Mouse (Mus musculus): ENCODE data around the gene Hnrnpul1.
"Not testable (repeated sequence)": the region's sequence is repeated elsewhere in the genome, so short reads cannot be mapped to it uniquely, and the experiment has no call there.

Gene Hnrnpul1

GRCm38 (mm10) chr7:25754738-25755467 lies at the start of gene Hnrnpul1:
Hnrnpul1 (minus strand) TSS chr7:25754757.
- DNase-seq (ENCODE audit: low spot score in 2 of 2), result peak; percentile 100

DNA sequence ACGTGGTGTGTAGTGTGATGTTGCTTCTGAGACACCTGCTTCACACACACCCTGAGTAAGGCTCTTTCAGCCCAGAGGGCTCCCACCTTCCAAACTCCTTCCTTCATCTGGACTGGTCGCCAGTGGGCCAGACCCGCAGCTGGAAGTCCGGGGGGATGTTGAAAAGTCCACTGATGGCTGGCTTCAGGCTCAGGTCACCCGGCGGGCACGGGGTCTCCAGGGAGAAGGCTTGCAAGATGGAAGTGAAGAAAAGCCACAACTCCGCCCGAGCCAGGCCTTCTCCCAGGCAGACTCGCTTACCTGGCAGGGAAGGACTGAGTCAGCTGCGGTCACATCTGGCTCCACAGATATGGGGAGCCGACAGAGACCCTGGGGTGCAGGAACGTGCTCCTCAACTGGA lies 48.9 kb upstream of the Hnrnpul1 start:
- no peak for DNase-seq (ENCODE audit: low spot score in 2 of 2)

- no peak for DNase-seq (ENCODE audit: low spot score in 2 of 2)
Measured at GRCm38 (mm10) chr7:25802241-25803125, 47.9 kb upstream of the Hnrnpul1 start.

GRCm38 (mm10) chr7:25801031-25801430 lies 46.5 kb upstream of the Hnrnpul1 start:
- no peak for DNase-seq (ENCODE audit: low spot score in 2 of 2)

GRCm38 (mm10) chr7:25799369-25799768 lies 44.8 kb upstream of the Hnrnpul1 start:
- DNase-seq (ENCODE audit: low spot score in 2 of 2), result no peak

GRCm38 (mm10) chr7:25798540-25798939 lies 44.0 kb upstream of the Hnrnpul1 start:
- DNase-seq (ENCODE audit: low spot score in 2 of 2), result no peak

DNA sequence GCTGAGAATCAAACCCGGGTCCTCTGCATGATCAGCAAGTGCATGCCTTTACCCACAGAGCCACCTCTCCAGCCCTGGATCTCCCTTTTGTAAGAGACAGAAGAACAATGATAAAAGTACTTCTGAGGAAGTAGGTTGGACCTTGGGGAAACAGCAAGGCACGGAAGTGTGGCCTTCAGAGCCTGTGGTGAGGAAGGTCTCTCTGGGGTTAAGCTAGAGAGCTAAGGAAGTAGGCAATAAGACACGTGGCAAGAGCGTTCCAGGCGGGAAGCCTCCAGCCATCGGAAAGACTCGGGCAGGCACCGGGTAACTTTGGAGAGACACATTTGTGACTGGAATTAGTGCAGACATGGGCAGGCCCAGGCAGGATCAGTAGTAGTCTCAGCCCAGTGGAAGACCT lies 40.2 kb upstream of the Hnrnpul1 start:
- DNase-seq (ENCODE audit: low spot score in 2 of 2), result no peak

DNA sequence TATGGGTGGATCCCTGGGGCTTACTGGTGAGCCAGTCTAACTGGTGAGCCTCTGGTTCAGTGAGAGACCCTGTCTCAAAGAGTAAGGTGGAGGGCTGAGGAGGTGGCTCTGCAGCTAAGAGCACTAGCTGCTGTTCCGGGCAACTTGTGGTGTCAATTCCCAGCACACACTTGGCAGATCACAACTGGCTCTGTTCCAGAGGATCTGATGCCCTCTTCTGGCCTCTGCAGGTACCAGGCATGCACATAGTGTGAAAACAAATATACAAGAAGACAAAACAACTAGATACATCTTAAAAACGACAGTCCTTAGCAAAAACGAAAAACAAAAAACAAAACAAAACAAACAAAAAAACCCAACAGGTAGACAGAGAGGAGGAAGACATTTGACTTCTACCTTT lies 39.1 kb upstream of the Hnrnpul1 start:
- no peak for DNase-seq (ENCODE audit: low spot score in 2 of 2)

- DNase-seq (ENCODE audit: low spot score in 2 of 2), result not testable (repeated sequence)
Measured at GRCm38 (mm10) chr7:25792966-25793365, 38.4 kb upstream of the Hnrnpul1 start.

DNA sequence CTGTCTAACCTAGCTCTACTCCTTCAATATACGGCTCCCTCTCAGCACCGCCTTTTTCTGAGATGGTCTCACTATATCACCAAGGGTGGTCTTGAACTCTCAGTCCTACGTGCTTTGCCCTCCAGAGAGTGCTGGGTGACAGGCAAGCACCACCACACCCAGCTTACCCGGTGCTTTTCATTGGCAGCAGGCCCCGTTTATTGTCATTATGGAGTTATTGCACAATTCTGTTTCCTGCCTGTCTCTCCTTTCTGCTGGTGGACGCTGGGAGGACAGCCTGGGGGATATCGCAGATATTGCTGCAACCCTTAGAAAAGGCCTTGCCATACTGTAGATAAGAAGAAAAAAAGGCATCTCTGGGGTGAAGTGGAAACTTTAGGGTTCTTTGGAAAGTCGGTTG lies 36.1 kb upstream of the Hnrnpul1 start:
- DNase-seq (ENCODE audit: low spot score in 2 of 2), result no peak

DNA sequence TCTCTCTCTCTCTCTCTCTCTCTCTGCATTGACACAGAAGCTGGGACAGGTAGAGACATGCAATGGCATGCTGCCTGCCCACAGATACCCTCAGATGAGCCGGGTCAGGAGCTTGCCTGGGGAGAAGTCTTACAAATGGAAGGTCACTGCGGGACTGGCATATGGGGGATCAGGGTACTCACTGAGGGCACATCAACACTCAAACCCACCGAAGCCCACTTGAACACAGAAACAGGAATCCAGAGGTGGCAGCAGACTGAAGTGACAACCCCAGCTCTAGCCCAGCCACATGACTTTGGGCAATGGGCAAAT lies 34.5 kb upstream of the Hnrnpul1 start:
- no peak for DNase-seq (ENCODE audit: low spot score in 2 of 2)

DNA sequence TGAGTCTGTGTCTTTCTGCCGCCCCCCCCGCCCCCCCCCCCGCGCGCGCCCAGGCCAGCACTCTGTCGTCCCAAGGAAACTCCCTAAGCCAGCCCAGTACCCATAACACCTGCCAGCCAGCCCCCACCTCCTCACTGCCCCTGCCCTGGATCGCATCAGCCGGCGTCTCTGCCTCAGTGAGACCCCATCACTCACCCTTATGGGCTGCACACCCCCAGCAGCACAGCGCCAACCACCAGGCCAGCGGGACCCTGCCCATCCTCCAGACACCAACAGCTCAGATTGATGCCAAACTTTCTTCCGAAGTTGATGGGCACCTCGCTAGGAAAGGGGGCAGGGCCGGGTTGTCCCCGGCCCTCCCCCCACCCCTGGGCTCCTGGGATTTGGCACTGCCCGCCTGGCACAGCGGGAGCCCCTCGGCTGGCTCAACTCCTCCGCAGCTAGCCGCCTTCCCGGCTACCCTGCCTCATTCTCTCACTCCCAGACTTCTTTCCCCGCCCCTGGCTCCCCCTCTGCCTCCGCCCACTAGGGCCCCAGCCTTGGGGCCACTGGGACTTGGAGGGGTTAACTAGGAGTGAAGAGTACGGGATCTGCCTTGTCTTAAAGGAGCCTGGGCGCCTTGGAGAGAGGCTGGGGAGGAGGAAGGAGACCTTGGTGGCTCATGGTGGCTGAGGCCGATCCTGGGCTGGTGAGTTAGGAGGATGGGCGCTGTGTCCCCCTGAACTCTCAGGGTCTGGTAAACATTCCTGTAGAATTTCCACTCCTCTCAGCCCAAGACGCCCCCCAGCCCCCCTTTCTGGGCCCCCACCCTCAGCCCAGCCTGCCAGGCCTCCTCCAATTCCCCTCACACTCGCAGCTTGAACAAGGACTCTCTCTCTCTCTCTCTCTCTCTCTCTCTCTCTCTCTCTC lies 33.9 kb upstream of the Hnrnpul1 start, which contains the start of gene Axl:
Axl (minus strand) TSS at position 486 of the 909 bp plus-strand sequence.
- peak in 1 of 2 experiments; percentile 26 for DNase-seq (ENCODE audit: low spot score in 2 of 2)

DNA sequence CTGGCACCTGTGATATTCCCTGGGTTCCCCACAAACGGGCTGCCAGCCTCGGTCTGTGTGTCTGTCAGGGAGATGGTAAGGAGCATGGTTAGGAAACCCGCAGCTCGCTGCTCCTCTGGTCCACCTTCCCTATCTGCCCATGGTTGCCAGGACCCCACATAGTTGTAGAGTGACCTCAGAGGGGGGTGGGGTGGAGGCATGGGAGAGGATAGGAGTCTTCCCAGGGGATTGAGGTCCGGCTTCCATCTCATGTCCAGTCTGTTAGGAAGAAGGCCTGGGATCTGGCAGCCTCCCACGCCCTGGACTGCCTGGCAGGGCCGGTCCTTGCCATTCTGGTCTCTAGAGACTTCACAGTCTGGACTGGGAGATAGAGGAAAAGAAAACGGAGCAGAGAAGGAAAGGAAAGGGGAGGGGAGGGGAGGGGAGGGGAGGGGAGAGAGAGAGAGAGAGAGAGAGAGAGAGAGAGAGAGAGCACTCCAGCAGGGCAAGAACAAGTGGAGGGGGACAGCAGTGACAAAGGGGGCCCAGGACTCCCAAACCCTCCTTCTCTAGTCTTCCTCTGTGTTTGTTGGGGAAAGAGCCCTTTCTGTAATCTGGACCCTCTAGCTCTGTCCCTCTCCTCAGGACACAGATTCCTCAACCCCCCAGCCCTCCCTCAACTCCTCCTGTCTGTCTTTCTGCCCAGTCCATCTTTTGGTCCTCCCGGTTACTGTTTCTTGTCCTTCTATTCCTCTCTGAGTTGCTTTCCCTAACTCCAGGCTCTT lies 33.1 kb upstream of the Hnrnpul1 start:
- no peak for DNase-seq (ENCODE audit: low spot score in 2 of 2)

- DNase-seq (ENCODE audit: low spot score in 2 of 2), result no peak
Measured at GRCm38 (mm10) chr7:25786974-25787373, 32.4 kb upstream of the Hnrnpul1 start.

GRCm38 (mm10) chr7:25785752-25786151 lies 31.2 kb upstream of the Hnrnpul1 start:
- no peak for DNase-seq (ENCODE audit: low spot score in 2 of 2)

- DNase-seq (ENCODE audit: low spot score in 2 of 2), result no peak
Measured at GRCm38 (mm10) chr7:25784808-25785207, 30.3 kb upstream of the Hnrnpul1 start.

DNA sequence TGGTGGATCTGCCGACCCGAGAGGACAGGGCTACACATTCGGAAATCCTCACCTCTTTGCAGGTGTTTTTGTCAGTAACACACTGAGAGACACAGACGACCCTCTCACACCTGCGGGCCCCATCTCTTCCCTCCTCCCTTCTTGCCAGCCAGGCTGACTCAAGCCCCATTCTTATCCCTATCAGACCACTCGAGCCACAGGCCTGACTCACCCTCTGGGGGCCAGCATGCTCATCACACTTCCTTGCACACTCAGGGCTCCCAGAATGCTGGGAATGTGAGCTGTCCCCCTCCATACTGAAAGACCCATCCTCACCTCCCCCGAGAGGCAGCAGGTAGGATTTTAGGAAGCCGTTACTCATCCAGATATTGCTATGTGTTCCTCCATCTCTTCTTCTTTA lies 29.2 kb upstream of the Hnrnpul1 start:
- DNase-seq (ENCODE audit: low spot score in 2 of 2), result no peak

DNA sequence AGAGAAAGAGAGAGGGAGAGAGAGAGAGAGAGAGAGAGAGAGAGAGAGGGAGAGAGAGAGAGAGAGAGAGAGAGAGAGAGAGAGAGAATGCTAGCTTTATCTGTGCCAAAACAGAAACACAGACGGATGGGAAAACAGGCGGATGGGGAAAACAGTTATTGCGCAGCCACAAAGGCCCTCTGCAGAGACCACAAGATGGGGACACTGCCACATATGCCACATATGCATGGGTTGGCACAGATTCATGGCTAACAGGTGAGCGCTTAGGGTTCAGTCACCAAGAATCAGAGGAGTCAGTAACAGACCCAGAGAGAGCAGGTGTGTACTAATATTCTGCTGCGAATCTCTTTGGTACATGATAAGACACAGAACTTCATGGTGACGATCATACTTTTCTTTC lies 28.2 kb upstream of the Hnrnpul1 start:
- no peak for DNase-seq (ENCODE audit: low spot score in 2 of 2)

DNA sequence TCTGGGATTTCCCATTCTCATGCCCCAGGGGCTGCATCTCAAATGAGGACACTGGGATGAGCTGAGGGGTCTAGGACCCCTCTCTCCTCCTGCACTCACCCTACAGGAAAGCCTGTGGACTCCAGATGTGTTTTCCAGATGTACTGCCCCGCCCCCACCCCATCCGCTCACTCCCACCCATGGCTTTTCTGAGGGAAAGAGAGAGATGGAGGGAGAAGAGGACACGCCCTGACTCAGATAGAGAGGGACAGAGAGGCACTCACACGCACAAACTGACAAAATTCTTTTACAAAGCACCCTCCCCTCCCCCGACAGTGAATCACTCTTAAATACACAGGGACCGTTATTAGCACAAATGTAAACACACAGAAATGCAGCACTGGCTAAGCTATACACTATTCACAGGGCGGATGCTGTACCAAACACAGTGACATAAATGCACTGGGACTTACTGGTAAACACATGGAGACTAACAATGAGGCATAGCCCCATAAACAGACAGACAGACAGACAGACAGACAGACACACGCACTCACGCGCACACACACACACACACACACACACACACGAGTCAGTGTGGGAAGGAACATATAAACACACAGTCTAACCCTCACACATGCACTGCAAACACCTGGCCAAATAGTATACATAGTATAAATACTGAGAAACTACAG lies 27.5 kb upstream of the Hnrnpul1 start:
- DNase-seq (ENCODE audit: low spot score in 2 of 2), result no peak

DNA sequence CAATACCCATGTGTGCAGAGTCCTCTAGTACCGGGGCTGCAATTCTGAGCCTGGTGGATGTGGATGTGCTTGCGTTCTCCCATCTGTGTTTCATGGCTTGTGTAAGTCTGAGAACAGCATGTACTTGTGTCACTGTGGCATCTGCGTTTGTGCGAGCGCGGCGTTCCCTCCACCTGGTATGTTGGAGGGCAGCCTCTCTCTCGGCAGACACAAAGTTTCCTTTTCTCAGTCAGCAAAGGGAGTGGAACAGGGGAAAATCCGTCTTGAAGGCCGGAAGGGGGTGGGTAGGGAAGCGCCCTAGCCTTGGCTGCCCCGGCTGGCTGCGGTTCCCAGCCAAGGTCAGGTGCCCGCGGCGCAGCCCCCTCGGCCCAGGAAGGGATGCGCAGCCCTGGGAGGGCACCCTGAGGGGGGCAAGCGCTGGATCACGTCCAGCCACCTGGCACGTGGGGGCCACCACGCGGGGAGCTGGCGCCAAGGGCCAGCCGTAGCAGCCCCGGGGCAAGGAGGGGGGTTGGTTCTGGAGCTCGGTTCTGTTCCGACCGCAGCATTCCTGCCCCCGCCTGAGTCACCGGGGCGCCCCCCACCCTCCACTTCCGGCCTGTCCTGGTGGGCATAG lies 26.9 kb upstream of the Hnrnpul1 start:
- no peak for DNase-seq (ENCODE audit: low spot score in 2 of 2)

Data from frontal cortex, postnatal 36 days (tissue).